Mouse (Mus musculus) heart, embryonic 15.5 days (tissue): ENCODE results near the gene Phf1. TPM values are rescaled to one million over a fixed set of nuclear protein-coding genes. Genes with fewer than 3 reads are reported as not detected.

Experiments used
- ATAC-seq: fragments of 200-750 bp; cut with Nextera tagmentation; replicated peaks from 2 replicates; pipeline ENCODE4 v1.8.0; 2017; ENCODE audit warnings: low read depth, moderate TSS enrichment; ENCODE audit not compliant: insufficient number of reproducible peaks, insufficient read depth, low FRiP score
- H3K27ac ChIP-seq: fragments of 300-500 bp; sonication (generic); 2 replicates; pipeline ENCODE4 v1.5.1; 2015; ENCODE audit warnings: mild to moderate bottlenecking, inconsistent platforms
- H3K27me3 ChIP-seq: fragments of 300-500 bp; sonication (generic); 2 replicates; pipeline ENCODE4 v1.6.1; 2015; ENCODE audit warnings: inconsistent platforms
- H3K36me3 ChIP-seq: fragments of 300-500 bp; sonication (generic); 2 replicates; pipeline ENCODE4 v1.6.1; 2015; ENCODE audit warnings: mild to moderate bottlenecking, inconsistent platforms
- H3K4me1 ChIP-seq: fragments of 300-500 bp; sonication (generic); replicated peaks from 2 replicates; pipeline ENCODE4 v1.6.1; 2015; ENCODE audit warnings: inconsistent platforms
- H3K4me2 ChIP-seq: fragments of 300-500 bp; sonication (generic); 2 replicates; pipeline ENCODE4 v1.6.1; 2015; ENCODE audit warnings: inconsistent platforms, mild to moderate bottlenecking, moderate library complexity
- H3K4me3 ChIP-seq: fragments of 300-500 bp; sonication (generic); 2 replicates; pipeline ENCODE4 v1.5.1; 2015; ENCODE audit warnings: mild to moderate bottlenecking, inconsistent platforms
- H3K9ac ChIP-seq: fragments of 300-500 bp; sonication (generic); 2 replicates; pipeline ENCODE4 v1.6.1; 2015; ENCODE audit warnings: mild to moderate bottlenecking, inconsistent platforms
- H3K9me3 ChIP-seq: fragments of 300-500 bp; sonication (generic); replicated peaks from 2 replicates; pipeline ENCODE4 v1.6.1; 2016; ENCODE audit warnings: inconsistent platforms
- WGBS: fragments of 180-500 bp; shearing (Covaris S2); methylation state at CpG from one replicate; pipeline ENCODE4 v1.1.7; 2015; ENCODE audit warnings: mixed read lengths; 5-methylcytosine and 5-hydroxymethylcytosine counted together
- polyA plus RNA-seq: library from polyadenylated mRNA; unstranded; fragments of >200 nt; fragmentation: Nextera tagmentation; extraction: Ambion mirVana; gene quantifications from 2 replicates; pipeline ENCODE4 v1.2.1, GENCODE M21; 2015

Phf1 gene
- polyA plus RNA-seq, 1 experiment from 2014 or later: 7.3 TPM

DNA sequence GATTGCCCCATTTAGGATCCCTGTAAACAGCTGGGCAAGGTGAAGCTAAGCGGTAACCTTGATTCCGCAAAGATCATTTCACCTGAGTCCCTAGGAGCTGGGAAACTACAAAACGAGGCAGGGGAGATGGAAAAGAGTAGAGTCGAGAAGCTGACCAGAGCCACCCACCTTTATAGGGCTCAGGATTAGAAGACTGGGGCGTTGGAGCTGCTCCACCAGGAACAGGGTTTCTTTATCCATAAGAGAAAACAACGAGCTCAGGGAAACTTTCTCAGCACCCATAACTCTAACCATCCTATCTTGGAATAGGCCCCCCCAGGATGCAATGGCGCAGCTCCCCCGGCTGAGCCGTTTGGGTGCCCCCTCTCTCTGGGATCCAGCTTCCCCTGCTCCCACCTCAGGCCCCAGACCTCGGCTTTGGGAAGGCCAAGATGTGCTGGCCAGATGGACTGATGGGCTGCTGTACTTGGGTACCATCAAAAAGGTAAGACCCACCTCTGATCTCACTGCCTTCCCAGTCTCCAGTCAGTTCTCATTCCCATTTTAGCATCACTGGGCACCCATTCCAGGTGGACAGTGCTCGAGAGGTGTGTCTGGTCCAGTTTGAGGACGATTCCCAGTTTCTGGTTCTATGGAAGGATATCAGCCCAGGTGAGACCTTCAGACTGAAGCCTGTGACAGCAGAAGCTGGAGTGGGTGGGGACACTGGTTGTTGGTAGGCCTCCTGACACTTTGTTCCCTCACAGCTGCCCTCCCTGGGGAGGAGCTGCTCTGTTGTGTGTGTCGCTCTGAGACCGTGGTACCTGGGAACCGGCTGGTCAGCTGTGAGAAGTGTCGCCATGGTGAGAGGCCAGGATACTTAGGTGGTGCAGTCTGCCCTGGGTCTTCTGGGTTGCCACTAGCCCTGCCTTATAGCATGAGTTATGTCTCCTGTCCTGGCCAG, 1.3 kb downstream of the Phf1 start:
- Histone ChIP-seq H3K9me3 (no peaks in the 10 kb centered on the region), H3K4me2 (peak overlapping the region; percentile 92), H3K4me1 (peaks cover 37% of the 10 kb centered on the region), H3K9ac (peak overlapping the region; percentile 82), H3K4me3 (peak overlapping the region; percentile 71), H3K27ac (no peak overlapping the region), H3K27me3 (no peaks in the 10 kb centered on the region), H3K36me3 (peaks cover 45% of the 10 kb centered on the region)
- no peak for ATAC-seq
- WGBS: 76% methylated on average over 16 of the region's 16 CpGs

DNA sequence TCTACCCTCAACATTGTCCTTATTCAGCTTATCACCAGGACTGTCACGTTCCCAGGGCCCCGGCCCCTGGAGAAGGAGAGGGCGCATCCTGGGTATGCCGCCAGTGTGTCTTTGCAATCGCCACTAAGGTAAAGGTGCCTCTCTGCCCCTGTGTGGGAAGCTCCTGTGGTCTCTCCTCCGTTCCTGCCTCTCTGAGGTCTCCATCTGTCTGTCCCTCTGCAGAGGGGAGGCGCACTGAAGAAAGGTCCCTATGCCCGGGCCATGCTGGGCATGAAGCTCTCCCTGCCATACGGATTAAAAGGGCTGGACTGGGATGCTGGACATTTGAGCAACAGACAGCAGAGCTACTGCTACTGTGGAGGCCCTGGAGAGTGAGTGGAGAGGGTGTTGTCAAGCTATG, 2.2 kb downstream of the Phf1 start:
- Histone ChIP-seq H3K4me2 (no peak overlapping the region), H3K27ac (no peak overlapping the region), H3K4me1 (peaks cover 40% of the 10 kb centered on the region), H3K4me3 (no peak overlapping the region), H3K9ac (no peak overlapping the region), H3K36me3 (peaks cover 36% of the 10 kb centered on the region), H3K9me3 (no peaks in the 10 kb centered on the region), H3K27me3 (no peaks in the 10 kb centered on the region)
- WGBS: 91% methylated on average over 9 of the region's 9 CpGs
- ATAC-seq: no peak

DNA sequence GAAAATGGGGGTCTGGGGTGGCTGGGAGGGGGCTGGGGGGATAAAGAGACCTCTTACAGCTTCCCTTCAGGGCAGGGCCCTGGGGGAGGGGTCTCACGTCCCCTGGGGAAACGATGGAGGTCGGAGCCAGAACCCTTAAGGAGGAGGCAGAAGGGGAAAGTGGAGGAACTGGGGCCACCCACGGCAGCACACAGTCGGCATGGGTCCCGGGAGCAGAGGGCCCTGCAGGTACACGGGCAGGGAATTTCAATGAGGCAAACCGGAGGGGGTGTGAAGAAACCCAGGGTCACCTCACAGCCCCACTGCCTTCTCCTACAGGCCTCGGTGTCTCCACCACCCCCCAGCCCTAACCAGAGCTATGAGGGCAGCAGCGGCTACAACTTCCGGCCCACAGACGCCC, 3.6 kb downstream of the Phf1 start:
- H3K9ac ChIP-seq: no peak overlapping the region
- H3K4me1 ChIP-seq: peaks cover 52% of the 10 kb centered on the region

DNA sequence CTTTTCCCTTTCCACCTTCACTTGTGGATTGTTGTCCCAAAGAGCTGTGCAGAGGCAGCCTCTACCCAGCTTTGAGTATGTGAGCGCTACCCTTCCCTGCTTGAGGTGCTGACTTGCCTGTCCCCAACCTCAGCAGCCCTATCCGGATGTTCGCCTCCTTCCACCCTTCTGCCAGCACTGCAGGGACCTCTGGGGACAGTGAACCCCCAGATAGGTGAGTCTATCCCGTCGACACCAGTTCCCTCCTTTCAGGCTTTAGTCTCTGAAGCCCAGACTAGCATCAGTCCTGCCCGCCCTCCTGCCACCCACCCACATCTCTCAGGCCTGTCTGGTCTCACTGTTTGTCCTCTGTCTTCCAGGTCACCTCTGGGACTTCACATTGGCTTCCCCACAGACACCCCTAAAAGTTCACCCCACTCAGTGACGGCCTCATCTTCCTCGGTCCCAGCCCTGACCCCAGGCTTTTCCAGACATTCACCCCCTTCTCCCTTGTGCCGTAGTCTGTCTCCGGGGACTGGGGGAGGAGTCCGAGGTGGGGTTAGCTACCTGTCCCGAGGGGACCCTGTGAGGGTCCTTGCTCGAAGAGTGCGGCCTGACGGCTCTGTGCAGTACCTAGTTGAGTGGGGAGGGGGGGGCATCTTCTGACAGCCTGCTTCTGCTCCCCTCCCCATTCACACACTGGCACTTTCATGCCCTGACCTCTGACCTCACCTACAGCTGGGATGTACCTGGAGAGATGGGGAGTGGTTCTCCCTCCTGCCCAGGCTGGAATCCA, 4.3 kb downstream of the Phf1 start:
- no peaks in the 10 kb centered on the region for H3K9me3 ChIP-seq
- no peak overlapping the region for H3K4me3 ChIP-seq
- WGBS: 83% methylated on average over 15 of the region's 15 CpGs
- peaks cover 31% of the 10 kb centered on the region for H3K36me3 ChIP-seq
- H3K27me3 ChIP-seq: no peaks in the 10 kb centered on the region
- H3K4me1 ChIP-seq: peaks cover 56% of the 10 kb centered on the region
- no peak overlapping the region for H3K9ac ChIP-seq
- peak overlapping the region; percentile 89; the same call in 1 of the 2 replicates for H3K4me2 ChIP-seq
- no peak for ATAC-seq
- no peak overlapping the region for H3K27ac ChIP-seq

More for the DNA sequence above, 3.6 kb downstream of the Phf1 start:
- no peak overlapping the region for H3K27ac ChIP-seq
- no peaks in the 10 kb centered on the region for H3K9me3 ChIP-seq
- no peak for ATAC-seq
- no peak overlapping the region for H3K4me3 ChIP-seq
- WGBS: 75% methylated on average over 12 of the region's 12 CpGs
- H3K36me3 ChIP-seq: peaks cover 31% of the 10 kb centered on the region
- no peak overlapping the region for H3K4me2 ChIP-seq
- H3K27me3 ChIP-seq: no peaks in the 10 kb centered on the region

DNA sequence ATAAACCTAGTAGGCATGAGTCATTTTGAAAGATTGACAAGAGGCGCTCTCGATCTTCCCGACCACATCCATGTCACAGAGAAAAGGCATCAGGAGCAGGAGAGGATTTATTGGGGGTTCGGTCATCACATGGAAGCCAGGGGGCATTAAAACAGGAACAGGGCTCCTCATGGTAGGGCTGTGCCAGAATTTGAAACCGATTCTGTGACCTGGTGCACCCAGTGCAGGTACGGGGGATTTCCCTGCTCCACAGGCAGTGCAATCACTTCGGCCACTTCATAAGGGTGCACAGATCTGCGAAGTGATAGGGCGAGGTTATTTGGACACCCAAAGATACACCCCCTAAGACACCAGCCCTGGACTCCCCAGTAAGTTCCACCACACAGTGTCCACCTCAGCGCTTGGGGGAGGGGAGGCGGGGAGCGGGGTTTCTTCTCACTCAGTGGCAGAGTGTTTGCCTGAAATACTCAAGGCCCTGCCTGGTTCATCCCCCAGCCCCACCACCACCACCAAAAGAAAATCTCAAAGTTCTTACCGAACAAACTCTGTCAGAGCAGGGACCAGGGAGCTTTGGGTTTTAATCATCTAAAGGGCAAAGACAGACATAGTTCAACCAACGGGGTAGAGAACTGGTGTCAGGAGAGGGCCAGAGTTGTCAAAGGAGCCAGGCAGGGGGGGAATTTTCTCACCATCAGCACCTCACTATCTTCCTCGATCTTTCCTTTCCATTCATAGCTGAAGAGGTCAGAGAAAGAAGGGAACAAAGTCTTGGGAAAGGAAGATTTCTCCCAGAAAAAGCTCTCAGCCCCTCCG, 5.2 kb downstream of the Phf1 start:
- H3K27ac ChIP-seq: peak overlapping the region; percentile 87
- no peak for ATAC-seq
- no peaks in the 10 kb centered on the region for H3K27me3 ChIP-seq
- peak overlapping the region; percentile 89 for H3K4me2 ChIP-seq
- 47% methylated on average over 16 of the region's 16 CpGs for WGBS
- peak overlapping the region; percentile 64 for H3K4me3 ChIP-seq
- peak overlapping the region; percentile 70 for H3K9ac ChIP-seq
- H3K9me3 ChIP-seq: no peaks in the 10 kb centered on the region
- H3K4me1 ChIP-seq: peaks cover 49% of the 10 kb centered on the region
- peaks cover 31% of the 10 kb centered on the region for H3K36me3 ChIP-seq

DNA sequence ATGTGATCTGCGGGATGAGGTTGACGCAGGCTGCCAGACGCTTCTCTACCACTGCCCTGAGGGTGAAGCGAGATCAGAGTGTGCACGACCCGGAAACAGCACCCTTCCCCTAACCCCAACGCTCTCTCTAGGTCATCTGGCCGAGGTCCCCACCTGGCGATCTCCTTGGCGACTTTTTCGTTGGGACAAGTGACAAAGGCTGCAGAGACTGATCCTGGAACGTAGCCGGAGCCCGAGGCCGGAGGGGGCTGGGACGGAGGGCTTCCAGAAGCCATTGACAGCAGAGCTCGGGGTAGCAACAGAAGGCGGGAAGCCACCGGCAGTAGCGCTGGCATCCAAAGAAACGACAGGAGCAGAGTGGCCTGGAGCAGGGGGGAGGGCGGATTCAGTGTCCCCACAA, 5.9 kb downstream of the Phf1 start:
- H3K4me3 ChIP-seq: peak overlapping the region; percentile 64
- H3K27me3 ChIP-seq: no peaks in the 10 kb centered on the region
- H3K4me2 ChIP-seq: peak overlapping the region; percentile 89
- no peak for ATAC-seq
- H3K4me1 ChIP-seq: peaks cover 44% of the 10 kb centered on the region
- WGBS: under 1% methylated on average over 22 of the region's 22 CpGs
- peaks cover 31% of the 10 kb centered on the region for H3K36me3 ChIP-seq
- no peaks in the 10 kb centered on the region for H3K9me3 ChIP-seq
- peak overlapping the region; percentile 70 for H3K9ac ChIP-seq
- peak overlapping the region; percentile 87 for H3K27ac ChIP-seq

DNA sequence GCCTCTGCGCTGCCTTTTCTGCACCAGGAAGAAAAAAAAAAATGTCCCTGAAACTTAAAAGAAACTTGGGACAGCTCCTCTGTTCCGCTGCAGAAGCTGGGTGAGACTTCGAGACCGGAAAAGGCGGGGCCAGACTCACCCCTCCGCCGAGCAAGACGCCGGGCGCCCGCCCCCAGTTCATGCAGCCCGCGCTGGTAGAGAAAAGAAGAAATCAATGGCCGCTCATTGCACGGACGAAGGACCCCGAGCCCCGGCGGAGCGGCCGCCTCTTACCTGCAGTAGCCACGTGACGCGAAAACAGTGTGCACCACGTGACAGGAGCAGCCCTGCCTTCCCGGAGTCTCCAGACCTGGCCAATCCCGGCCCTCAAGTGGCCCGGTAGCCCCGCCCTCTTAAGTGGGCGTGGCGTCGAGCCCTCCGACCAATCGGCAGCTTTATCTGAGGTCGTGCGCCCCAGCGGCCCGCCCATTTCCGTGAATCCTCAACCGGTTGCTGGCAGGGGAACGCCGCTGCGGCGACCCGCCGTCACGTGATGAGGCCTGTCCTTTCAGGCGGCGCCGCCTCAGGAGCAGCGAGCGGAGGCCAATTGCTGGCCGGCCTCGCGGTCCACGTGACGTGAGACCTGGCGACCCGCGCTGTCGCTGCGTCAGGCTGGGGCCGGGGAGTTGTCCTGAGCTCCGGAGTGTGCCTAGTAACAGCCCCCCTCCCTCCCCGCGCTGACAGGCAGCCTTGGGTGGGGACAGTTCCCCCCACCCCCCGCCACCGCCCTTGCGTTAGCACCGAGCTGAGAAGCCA, 6.5 kb downstream of the Phf1 start, which contains the start of gene Cuta:
Gene Cuta (minus strand): TSS at position 392 of the 795 bp plus-strand sequence.
- Histone ChIP-seq H3K9ac (peak within 1 kb of the TSS; percentile 82), H3K27ac (peak within 1 kb of the TSS; percentile 97), H3K27me3 (no peaks in the 10 kb centered on the region), H3K36me3 (peaks cover 30% of the 10 kb centered on the region), H3K4me1 (peaks cover 38% of the 10 kb centered on the region), H3K4me2 (peak within 1 kb of the TSS; percentile 89), H3K4me3 (peak within 1 kb of the TSS; percentile 64), H3K9me3 (no peaks in the 10 kb centered on the region)
- 0% methylated on average over 68 of the region's 70 CpGs for WGBS
- peak; percentile 95 for ATAC-seq

DNA sequence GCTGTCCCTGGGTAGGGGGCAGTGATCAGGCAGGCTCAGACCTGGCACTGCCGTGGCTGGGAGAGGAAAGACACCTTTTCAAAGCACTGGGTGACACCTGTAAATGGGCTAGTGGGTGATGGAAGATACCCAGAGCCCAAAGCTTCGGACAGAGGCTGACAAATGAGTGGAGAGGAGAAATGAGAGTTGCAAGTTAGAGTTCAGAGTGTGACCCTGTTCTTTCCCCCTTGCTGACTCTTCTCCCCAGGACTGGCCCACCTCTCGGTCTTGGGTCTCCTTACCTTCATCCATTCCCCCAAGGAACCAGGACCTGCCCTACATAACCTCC, 7.1 kb downstream of the Phf1 start:
- no peaks in the 10 kb centered on the region for H3K27me3 ChIP-seq
- peak overlapping the region; percentile 82 for H3K9ac ChIP-seq
- WGBS: 8% methylated on average over 3 of the region's 3 CpGs
- H3K27ac ChIP-seq: peak overlapping the region; percentile 97
- H3K4me2 ChIP-seq: peak overlapping the region; percentile 87
- ATAC-seq: no peak
- peak overlapping the region; percentile 64 for H3K4me3 ChIP-seq
- no peaks in the 10 kb centered on the region for H3K9me3 ChIP-seq
- peaks cover 24% of the 10 kb centered on the region for H3K36me3 ChIP-seq
- peaks cover 36% of the 10 kb centered on the region for H3K4me1 ChIP-seq

DNA sequence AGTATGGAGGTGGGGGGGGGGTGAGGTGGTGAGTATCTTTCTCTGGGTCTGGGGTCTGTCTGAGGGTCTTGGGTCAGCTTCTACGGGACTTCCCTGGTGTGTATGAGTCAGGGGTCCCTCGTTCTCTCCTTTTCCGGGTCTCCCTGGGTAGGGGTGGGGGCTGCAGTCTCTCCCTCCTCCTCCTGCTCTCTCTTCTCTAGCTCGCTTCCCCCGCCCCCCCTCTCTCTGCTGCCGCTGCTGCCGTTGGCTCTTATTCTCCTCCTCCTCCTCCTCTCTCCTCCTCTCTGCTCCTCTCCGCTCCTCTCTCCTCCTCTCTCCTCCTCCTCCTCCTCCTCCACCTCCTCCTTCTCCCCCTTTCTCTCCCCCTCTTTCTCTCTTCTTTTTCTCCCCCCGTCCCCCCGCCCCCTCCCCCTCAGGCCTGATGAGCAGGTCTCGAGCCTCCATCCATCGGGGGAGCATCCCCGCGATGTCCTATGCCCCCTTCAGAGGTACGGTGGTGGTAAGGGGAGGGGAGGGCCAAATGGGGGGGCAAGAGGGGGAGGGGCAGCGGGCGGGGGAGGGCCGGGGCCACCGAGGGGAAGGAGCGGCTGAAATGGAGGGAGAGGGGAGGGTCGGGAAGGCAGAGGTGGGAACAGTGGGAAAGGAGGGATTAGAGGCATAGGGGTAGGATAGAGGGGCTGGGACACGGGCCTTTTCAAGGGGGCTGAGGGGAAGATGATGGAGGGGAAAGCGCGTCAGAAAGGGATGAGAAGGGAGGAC, 8.4 kb downstream of the Phf1 start, which contains the start of gene Syngap1:
Gene Syngap1 (plus strand): TSS at position 223 of the 759 bp plus-strand sequence.
- Histone ChIP-seq H3K9ac (peak within 1 kb of the TSS; percentile 82), H3K9me3 (no peaks in the 10 kb centered on the region), H3K4me3 (peak within 1 kb of the TSS; percentile 64), H3K27me3 (no peaks in the 10 kb centered on the region), H3K4me1 (peaks cover 44% of the 10 kb centered on the region), H3K36me3 (peaks cover 12% of the 10 kb centered on the region; the same call in 1 of the 2 replicates), H3K27ac (peak within 1 kb of the TSS; percentile 97), H3K4me2 (peak within 1 kb of the TSS; percentile 87)
- WGBS: 8% methylated on average over 20 of the region's 24 CpGs
- ATAC-seq: no peak
